Mouse (Mus musculus) CH12.LX (cell line): ENCODE measurements around the gene Lif. TPM values are rescaled to one million over a fixed set of nuclear protein-coding genes. Genes with fewer than 3 reads are reported as not detected.

Experiments used
- DNase-seq: peaks from one replicate; pipeline ENCODE4 v3.0.0-alpha.2; 2013; ENCODE audit errors: extremely low read depth
- H3K27ac ChIP-seq: 2 replicates; pipeline ENCODE4 v1.5.1; 2012; ENCODE audit warnings: low read depth, mild to moderate bottlenecking, control low read depth, moderate library complexity; ENCODE audit not compliant: insufficient read depth
- H3K27me3 ChIP-seq: replicated peaks from 2 replicates; pipeline ENCODE3; 2012; ENCODE audit warnings: inconsistent platforms
- H3K36me3 ChIP-seq, 2 experiments: replicated peaks in 1 of 2; 2 replicates each; pipeline versions ENCODE3 to v1.6.1; 2012; ENCODE audit warnings: inconsistent platforms in 1 of 2, low read length in 1 of 2, mild to moderate bottlenecking in 1 of 2, mixed read lengths in 1 of 2, moderate library complexity in 1 of 2; ENCODE audit not compliant: control insufficient read depth in 1 of 2, insufficient read depth in 1 of 2
- H3K4me1 ChIP-seq, 2 experiments: 2 replicates each; pipeline ENCODE4 v1.6.1; 2012; ENCODE audit warnings: inconsistent platforms in 1 of 2, moderate library complexity in 1 of 2; ENCODE audit not compliant: insufficient read depth in 2 of 2, control insufficient read depth in 1 of 2
- H3K4me2 ChIP-seq: 2 replicates; pipeline ENCODE4 v1.6.1; 2012; ENCODE audit warnings: low read depth, mild to moderate bottlenecking, control low read depth; ENCODE audit not compliant: poor library complexity, insufficient read depth, severe bottlenecking
- H3K4me3 ChIP-seq, 3 experiments: fragments of 150-350 bp in 1 of 3; sonication (generic) in 1 of 3; replicated peaks in 1 of 3; 2 replicates each; pipeline versions ENCODE3 to v1.5.1; 2011 to 2012; ENCODE audit warnings: low read depth in 2 of 3, low read length in 2 of 3, mild to moderate bottlenecking in 2 of 3, moderate library complexity in 2 of 3, control low read depth in 1 of 3, improper control_type of control experiment in 1 of 3, inconsistent platforms in 1 of 3, mixed read lengths in 1 of 3; ENCODE audit not compliant: poor library complexity in 1 of 3
- H3K79me2 ChIP-seq: replicated peaks from 2 replicates; pipeline ENCODE4 v1.6.1; 2012; ENCODE audit warnings: mild to moderate bottlenecking, moderate library complexity; ENCODE audit not compliant: control insufficient read depth, poor library complexity, insufficient read depth, severe bottlenecking; ENCODE audit errors: extremely low read depth
- H3K9ac ChIP-seq: 2 replicates; pipeline ENCODE4 v1.6.1; 2012; ENCODE audit warnings: low read depth, mild to moderate bottlenecking, control low read depth, moderate library complexity; ENCODE audit not compliant: insufficient read depth
- H3K9me3 ChIP-seq: replicated peaks from 2 replicates; pipeline ENCODE3; 2012; ENCODE audit warnings: low read length, inconsistent platforms, mixed read lengths
- CTCF ChIP-seq, 2 experiments: IDR thresholded peaks in 1 of 2; conservative IDR thresholded peaks in 1 of 2; 2 replicates each; pipeline ENCODE4 v1.5.1; 2011 to 2012; ENCODE audit warnings: low read depth in 2 of 2, low read length in 2 of 2, improper control_type of control experiment in 1 of 2, inconsistent platforms in 1 of 2, mild to moderate bottlenecking in 1 of 2, moderate library complexity in 1 of 2
- E2F4 ChIP-seq: IDR thresholded peaks from 2 replicates; pipeline ENCODE4 v1.6.1; 2011; ENCODE audit warnings: low read depth, low read length, improper control_type of control experiment; ENCODE audit not compliant: insufficient replicate concordance
- ETS1 ChIP-seq: conservative IDR thresholded peaks from 2 replicates; pipeline ENCODE4 v1.6.1; 2012; ENCODE audit warnings: low read depth, mild to moderate bottlenecking, inconsistent platforms, low read length, improper control_type of control experiment, moderate library complexity
- IRF4 ChIP-seq: IDR thresholded peaks from 2 replicates; pipeline ENCODE4 v1.6.1; 2014; ENCODE audit warnings: low read depth, mild to moderate bottlenecking, inconsistent platforms, low read length, improper control_type of control experiment
- JUN ChIP-seq: IDR thresholded peaks from 2 replicates; pipeline ENCODE4 v1.6.1; 2011; ENCODE audit warnings: low read depth, mild to moderate bottlenecking, low read length, improper control_type of control experiment, moderate library complexity; ENCODE audit not compliant: insufficient read depth
- JUND ChIP-seq: conservative IDR thresholded peaks from 2 replicates; pipeline ENCODE4 v1.6.1; 2011; ENCODE audit warnings: low read depth, low read length, improper control_type of control experiment
- MAFK ChIP-seq: IDR thresholded peaks from 2 replicates; pipeline ENCODE4 v1.6.1; 2011; ENCODE audit warnings: low read length, improper control_type of control experiment; ENCODE audit not compliant: insufficient replicate concordance
- MXI1 ChIP-seq: IDR thresholded peaks from 2 replicates; pipeline ENCODE4 v1.6.1; 2011; ENCODE audit warnings: mild to moderate bottlenecking, low read depth, low read length, improper control_type of control experiment
- MYC ChIP-seq: IDR thresholded peaks from 2 replicates; pipeline ENCODE4 v1.6.1; 2011; ENCODE audit warnings: low read depth, mild to moderate bottlenecking, improper control_type of control experiment, low read length
- NRF1 ChIP-seq: IDR thresholded peaks from 2 replicates; pipeline ENCODE4 v1.6.1; 2014; ENCODE audit warnings: low read depth, mild to moderate bottlenecking, inconsistent platforms, low read length, improper control_type of control experiment, moderate library complexity
- PAX5 ChIP-seq: IDR thresholded peaks from 2 replicates; pipeline ENCODE4 v1.6.1; 2012; ENCODE audit warnings: low read length, inconsistent platforms, mixed read lengths
- POLR2AphosphoS2 ChIP-seq: IDR thresholded peaks from 2 replicates; pipeline ENCODE4 v1.6.1; 2011; ENCODE audit warnings: low read depth, low read length, improper control_type of control experiment
- RCOR1 ChIP-seq: conservative IDR thresholded peaks from 2 replicates; pipeline ENCODE4 v1.6.1; 2012; ENCODE audit warnings: low read depth, mild to moderate bottlenecking, inconsistent platforms, low read length, improper control_type of control experiment
- TBP ChIP-seq: conservative IDR thresholded peaks from 2 replicates; pipeline ENCODE4 v1.6.1; 2011; ENCODE audit warnings: low read depth, low read length, improper control_type of control experiment
- USF1 ChIP-seq: IDR thresholded peaks from 2 replicates; pipeline ENCODE4 v1.6.1; 2014; ENCODE audit warnings: low read depth, mild to moderate bottlenecking, inconsistent platforms, low read length, improper control_type of control experiment
- ZKSCAN1 ChIP-seq: IDR thresholded peaks from 2 replicates; pipeline ENCODE4 v1.6.1; 2012; ENCODE audit warnings: low read depth, inconsistent platforms, low read length, improper control_type of control experiment, borderline replicate concordance
- ZNF384 ChIP-seq: IDR thresholded peaks from 2 replicates; pipeline ENCODE4 v1.6.1; 2012; ENCODE audit warnings: low read depth, low read length, improper control_type of control experiment, inconsistent platforms
- dilution Hi-C: fragments of 300-500 bp; cut with MboI; formaldehyde crosslinking; loops from 2 replicates; pipeline ENCODE4 v1.14.3; 2020; ENCODE audit warnings: low sequenced_read_pairs; ENCODE audit not compliant: extremely low pct_unique_long_range_greater_than_20kb, extremely low pct_ligation_motif_present
- in situ Hi-C: fragments of 300-500 bp; cut with MboI; formaldehyde crosslinking; loops from 3 replicates; pipeline ENCODE4 v1.14.3; 2019; ENCODE audit warnings: low sequenced_read_pairs, low pct_ligation_motif_present, low pct_unique_long_range_greater_than_20kb, mixed read lengths
- polyA plus RNA-seq: library from polyadenylated mRNA; unstranded; fragments of >175 nt; gene quantifications from 2 replicates; pipeline ENCODE4 v1.2.1, GENCODE M21; 2012; ENCODE audit warnings: low read depth; ENCODE audit not compliant: insufficient read length
- total RNA-seq, 2 experiments: library from RNA; depleted of rRNA; stranded (reverse); fragments of 300-350 nt in 1 of 2; fragments of >200 nt in 1 of 2; gene quantifications; 2 replicates each; pipeline ENCODE4 v1.2.3; 2012 to 2014

The Lif gene
- total and polyA plus RNA-seq, 3 experiments: 0.05 to 1.8 (median 0.17) TPM

- dilution Hi-C loops (no loop called here), in situ Hi-C loops (no loop called here)
- TF ChIP-seq MYC (no peak), JUN (no peak), MXI1 (no peak), ZNF384 (no peak), NRF1 (no peak), CTCF (conservative IDR thresholded peaks at IDR 0.05 in 1 of 2, IDR thresholded peaks at IDR 0.05 in 1 of 2; ENCODE audit: low read depth in 2 of 2, low read length in 2 of 2) (no peak), IRF4 (no peak), E2F4 (no peak), USF1 (no peak), ETS1 (no peak), JUND (no peak), MAFK (no peak)
- Histone ChIP-seq H3K36me3 (peaks cover 3 to 46% of the 10 kb centered on the region in 2 experiments), H3K4me3 (no peak overlapping the region), H3K27me3 (no peaks in the 10 kb centered on the region), H3K79me2 (no peaks in the 10 kb centered on the region), H3K4me2 (no peak overlapping the region), H3K4me1 (peaks cover 3 to 23% of the 10 kb centered on the region in 2 experiments; a peak in 3 of 4 replicates), H3K27ac (no peak overlapping the region), H3K9ac (no peak overlapping the region), H3K9me3 (no peaks in the 10 kb centered on the region)
- no peak for DNase-seq
These were observed 27.5 kb upstream of the Lif start for GRCm38 (mm10) chr11:4229841-4230240.

DNA sequence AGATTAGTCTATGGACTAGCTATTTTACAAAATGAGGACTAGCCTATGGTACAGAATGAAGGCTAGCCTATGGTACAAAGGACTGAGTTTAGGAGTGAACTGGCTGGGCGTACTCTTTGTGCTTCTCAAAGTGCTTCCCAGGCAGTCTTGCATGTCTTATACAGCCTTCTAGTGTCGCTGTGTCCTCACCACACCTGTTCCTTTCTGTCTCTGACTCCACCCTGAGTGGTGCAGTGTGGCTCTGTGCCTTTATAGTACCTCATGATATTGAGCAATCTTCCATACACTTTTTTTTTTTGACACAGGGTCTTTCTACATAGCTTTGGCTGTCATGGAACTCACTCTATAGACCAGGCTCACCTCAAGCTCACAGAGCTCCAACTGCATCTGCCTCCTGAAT, 25.9 kb upstream of the Lif start:
- Histone ChIP-seq H3K4me3 (no peak overlapping the region), H3K79me2 (no peaks in the 10 kb centered on the region), H3K9me3 (no peaks in the 10 kb centered on the region), H3K27ac (no peak overlapping the region), H3K27me3 (no peaks in the 10 kb centered on the region), H3K4me1 (peaks cover 9 to 27% of the 10 kb centered on the region in 2 experiments), H3K36me3 (peaks cover 3 to 46% of the 10 kb centered on the region in 2 experiments), H3K4me2 (no peak overlapping the region), H3K9ac (no peak overlapping the region)
- no peak for DNase-seq
- in situ Hi-C loops: no loop called here
- dilution Hi-C loops: no loop called here
- TF ChIP-seq PAX5: no peak
- TF ChIP-seq MXI1: no peak
- no peak for TF ChIP-seq RCOR1
- no peak for TF ChIP-seq IRF4
- TF ChIP-seq ZKSCAN1: no peak
- no peak for TF ChIP-seq TBP
- no peak for TF ChIP-seq POLR2AphosphoS2
- no peak for TF ChIP-seq MAFK
